Mouse (Mus musculus): ENCODE measurements around the gene Aff3. TPM values are rescaled to one million over a fixed set of nuclear protein-coding genes. Genes with fewer than 3 reads are reported as not detected.

The Aff3 gene
- polyA plus RNA-seq, 1 experiment from 2014 or later = 29.5 TPM

DNA sequence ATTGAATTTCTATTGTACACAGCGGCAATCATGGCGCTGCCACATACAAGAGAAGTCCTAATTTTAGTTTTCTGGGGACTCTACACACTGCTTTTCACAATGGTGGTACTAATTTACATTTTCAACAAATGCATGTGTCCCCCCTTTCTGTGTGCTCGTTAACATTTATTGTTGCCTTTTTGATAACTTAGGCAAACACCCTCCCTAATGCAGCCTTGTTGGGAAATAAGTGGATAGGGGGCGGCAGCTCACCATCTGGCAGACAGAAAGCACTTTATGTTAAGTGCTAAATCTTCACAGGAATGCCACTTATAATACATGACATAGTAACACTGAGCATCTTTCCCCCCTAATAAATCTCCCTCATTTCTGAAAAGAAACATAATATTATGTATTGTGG, 282.1 kb downstream of the Aff3 start:
- WGBS = 80% methylated on average over 4 of the region's 4 CpGs
- Histone ChIP-seq H3K27me3 (ENCODE audit: control insufficient read depth, insufficient read depth, low read length) (no peaks in the 10 kb centered on the region), H3K36me3 (replicated peaks; ENCODE audit: control insufficient read depth, insufficient read depth) (no peaks in the 10 kb centered on the region), H3K4me1 (replicated peaks; ENCODE audit: control insufficient read depth, insufficient read depth, low read length) (peaks cover 8% of the 10 kb centered on the region; the same call in 1 of the 2 replicates), H3K4me2 (replicated peaks) (no peak overlapping the region), H3K27ac (no peak overlapping the region), H3K4me3 (replicated peaks; ENCODE audit: low read length) (no peak overlapping the region), H3K9me3 (ENCODE audit: control insufficient read depth, low read length) (no peaks in the 10 kb centered on the region), H3K9ac (no peak overlapping the region)
- DNase-seq (ENCODE audit: low spot score) (no peak), ATAC-seq (ENCODE audit: low FRiP score) (no peak)

DNA sequence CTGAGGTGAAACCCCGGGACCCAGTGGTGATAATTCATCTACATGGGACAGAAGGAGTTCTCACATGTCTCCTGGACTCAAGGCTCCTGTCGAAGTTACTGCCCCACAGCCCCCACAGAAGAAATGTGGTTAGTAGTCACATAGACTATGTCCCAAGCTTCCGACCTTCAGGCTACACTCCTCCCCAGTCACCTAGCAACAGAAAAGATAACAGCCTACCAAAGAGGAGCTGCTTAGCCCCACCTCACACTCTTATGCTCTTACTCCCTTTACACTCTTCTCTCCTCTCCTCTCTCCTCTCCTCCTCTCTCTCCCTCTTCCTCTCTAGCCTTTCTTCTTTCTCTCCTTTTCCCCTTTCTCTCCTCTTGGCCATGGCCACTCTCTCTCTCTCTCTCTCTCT, 286.8 kb downstream of the Aff3 start:
- Histone ChIP-seq H3K27me3 (ENCODE audit: control insufficient read depth, insufficient read depth, low read length) (no peaks in the 10 kb centered on the region), H3K9me3 (ENCODE audit: control insufficient read depth, low read length) (no peaks in the 10 kb centered on the region), H3K27ac (no peak overlapping the region), H3K4me2 (replicated peaks) (no peak overlapping the region), H3K4me1 (replicated peaks; ENCODE audit: control insufficient read depth, insufficient read depth, low read length) (no peaks in the 10 kb centered on the region), H3K4me3 (replicated peaks; ENCODE audit: low read length) (no peak overlapping the region), H3K9ac (no peak overlapping the region), H3K36me3 (replicated peaks; ENCODE audit: control insufficient read depth, insufficient read depth) (no peaks in the 10 kb centered on the region)
- no peak for ATAC-seq (ENCODE audit: low FRiP score)
- 84% methylated on average over 3 of the region's 3 CpGs for WGBS
- DNase-seq (ENCODE audit: low spot score) = no peak

DNA sequence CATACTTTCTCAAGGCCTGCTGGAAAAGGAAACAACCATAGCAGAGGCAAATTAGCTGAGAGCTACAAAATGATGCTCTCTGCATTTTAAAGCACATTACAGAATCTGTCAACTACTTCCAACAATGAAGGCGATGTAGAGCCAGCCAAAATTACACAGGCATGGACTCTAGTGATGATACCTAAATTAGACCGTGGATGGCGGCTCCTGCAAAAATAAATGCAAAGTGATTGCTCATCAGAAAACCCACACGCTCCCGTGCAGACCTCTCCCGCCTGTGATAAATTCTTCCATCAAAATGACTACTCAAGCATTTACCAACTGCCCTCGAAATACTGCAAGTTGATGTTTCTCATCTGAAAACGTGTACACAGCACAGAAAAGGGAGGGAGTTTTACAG, 295.6 kb downstream of the Aff3 start:
- H3K36me3 ChIP-seq (replicated peaks; ENCODE audit: control insufficient read depth, insufficient read depth) = no peaks in the 10 kb centered on the region
- H3K4me2 ChIP-seq (replicated peaks) = no peak overlapping the region
- no peaks in the 10 kb centered on the region for H3K27me3 ChIP-seq (ENCODE audit: control insufficient read depth, insufficient read depth, low read length)
- WGBS = 61% methylated on average over 8 of the region's 8 CpGs
- no peak for DNase-seq (ENCODE audit: low spot score)
- ATAC-seq (ENCODE audit: low FRiP score) = no peak
- H3K9ac ChIP-seq = no peak overlapping the region
- no peak overlapping the region for H3K4me3 ChIP-seq (replicated peaks; ENCODE audit: low read length)
- H3K9me3 ChIP-seq (ENCODE audit: control insufficient read depth, low read length) = no peaks in the 10 kb centered on the region
- no peaks in the 10 kb centered on the region; the same call in 1 of the 2 replicates for H3K4me1 ChIP-seq (replicated peaks; ENCODE audit: control insufficient read depth, insufficient read depth, low read length)
- H3K27ac ChIP-seq = peak overlapping the region; percentile 21; the same call in 1 of the 2 replicates

DNA sequence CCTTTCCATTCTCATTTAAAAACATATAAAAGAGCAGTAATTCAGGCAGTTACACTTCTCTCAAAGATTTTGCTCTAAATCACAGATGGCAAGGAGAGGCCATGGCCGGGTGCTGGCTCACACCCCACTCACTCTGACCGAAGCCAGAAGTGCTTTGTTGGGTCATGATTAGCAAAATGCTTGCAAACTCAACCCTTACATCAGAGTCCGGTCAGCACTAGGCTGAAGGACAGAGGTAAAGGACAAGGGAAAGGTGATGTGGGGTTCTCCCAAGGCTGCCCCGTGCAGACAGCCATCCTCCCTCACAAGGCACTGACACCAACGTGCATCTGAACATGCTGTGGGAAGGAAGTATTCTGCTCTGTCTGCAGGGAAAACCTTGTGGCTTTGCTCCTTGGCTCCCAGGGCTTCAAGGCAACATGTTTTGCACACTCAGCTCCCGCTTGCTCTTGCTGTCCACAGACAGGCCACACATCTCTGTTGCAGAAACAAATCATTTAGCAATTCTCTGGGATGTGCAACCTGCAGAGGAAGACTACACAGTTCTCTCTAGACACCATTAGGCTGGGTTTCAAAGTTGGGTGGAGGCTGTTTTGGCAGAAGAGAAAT, 296.6 kb downstream of the Aff3 start:
- 80% methylated on average over 6 of the region's 6 CpGs for WGBS
- H3K9ac ChIP-seq = no peak overlapping the region
- no peak for ATAC-seq (ENCODE audit: low FRiP score)
- no peaks in the 10 kb centered on the region for H3K9me3 ChIP-seq (ENCODE audit: control insufficient read depth, low read length)
- no peaks in the 10 kb centered on the region; the same call in 1 of the 2 replicates for H3K4me1 ChIP-seq (replicated peaks; ENCODE audit: control insufficient read depth, insufficient read depth, low read length)
- DNase-seq (ENCODE audit: low spot score) = no peak
- no peak overlapping the region for H3K4me2 ChIP-seq (replicated peaks)
- no peaks in the 10 kb centered on the region for H3K27me3 ChIP-seq (ENCODE audit: control insufficient read depth, insufficient read depth, low read length)
- no peak overlapping the region for H3K27ac ChIP-seq
- no peak overlapping the region for H3K4me3 ChIP-seq (replicated peaks; ENCODE audit: low read length)
- H3K36me3 ChIP-seq (replicated peaks; ENCODE audit: control insufficient read depth, insufficient read depth) = no peaks in the 10 kb centered on the region

DNA sequence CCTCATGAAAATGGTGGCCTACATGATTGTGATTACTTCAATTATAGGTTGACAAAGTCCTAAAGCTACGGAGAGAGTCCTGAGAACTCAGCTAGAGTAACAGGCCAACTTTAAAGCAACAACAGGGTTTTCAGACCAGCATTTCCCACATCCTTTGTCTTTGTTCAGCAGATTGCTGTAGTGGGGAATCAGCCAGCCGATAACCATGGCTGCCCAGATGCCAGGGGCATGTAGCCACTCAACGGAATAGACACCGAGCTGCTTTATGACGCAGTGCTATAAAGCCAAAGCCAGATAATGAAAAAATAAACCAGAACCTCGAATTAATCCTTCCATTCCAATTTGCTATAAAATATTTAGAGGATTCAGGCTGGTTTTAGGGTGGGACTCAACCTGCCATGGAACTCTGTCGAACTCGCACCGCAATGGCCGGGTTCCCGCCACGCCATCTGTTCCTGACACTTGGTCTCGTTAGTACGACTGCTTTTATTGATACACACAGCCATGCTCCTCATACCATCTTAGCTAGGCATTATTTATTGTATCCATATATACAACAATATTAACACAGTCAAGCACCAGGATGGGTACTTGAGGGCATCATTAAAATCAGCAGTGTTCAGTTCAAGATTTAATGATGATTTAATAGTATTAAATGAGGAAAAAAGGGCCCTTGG, 297.2 kb downstream of the Aff3 start:
- ATAC-seq (ENCODE audit: low FRiP score) = no peak
- 84% methylated on average over 14 of the region's 14 CpGs for WGBS
- no peak for DNase-seq (ENCODE audit: low spot score)
- H3K4me3 ChIP-seq (replicated peaks; ENCODE audit: low read length) = no peak overlapping the region
- H3K27ac ChIP-seq = no peak overlapping the region
- no peaks in the 10 kb centered on the region; the same call in 1 of the 2 replicates for H3K4me1 ChIP-seq (replicated peaks; ENCODE audit: control insufficient read depth, insufficient read depth, low read length)
- H3K36me3 ChIP-seq (replicated peaks; ENCODE audit: control insufficient read depth, insufficient read depth) = no peaks in the 10 kb centered on the region
- H3K9me3 ChIP-seq (ENCODE audit: control insufficient read depth, low read length) = no peaks in the 10 kb centered on the region
- no peak overlapping the region for H3K4me2 ChIP-seq (replicated peaks)
- no peak overlapping the region for H3K9ac ChIP-seq
- H3K27me3 ChIP-seq (ENCODE audit: control insufficient read depth, insufficient read depth, low read length) = no peaks in the 10 kb centered on the region

DNA sequence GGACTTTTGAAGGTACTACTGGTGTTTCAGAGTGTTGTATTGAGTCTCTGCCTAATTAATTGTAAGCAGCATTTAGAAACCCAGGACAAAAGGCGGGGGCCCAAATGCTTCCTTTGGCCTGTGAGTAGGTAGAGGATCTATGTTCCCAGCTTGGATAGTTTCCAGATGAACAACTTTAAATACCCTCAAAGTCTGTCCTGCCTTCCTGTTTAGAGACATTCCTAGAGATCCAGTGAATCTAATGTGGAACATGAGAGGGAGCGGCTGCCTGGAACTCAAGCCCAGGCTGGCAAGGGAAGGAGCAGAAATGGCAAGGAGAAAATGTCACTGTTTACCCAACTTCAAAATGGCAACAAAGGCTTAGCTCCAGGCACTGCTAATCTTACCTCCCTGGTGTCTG, 300.9 kb downstream of the Aff3 start:
- Histone ChIP-seq H3K27ac (no peak overlapping the region), H3K4me3 (replicated peaks; ENCODE audit: low read length) (no peak overlapping the region), H3K4me1 (replicated peaks; ENCODE audit: control insufficient read depth, insufficient read depth, low read length) (no peaks in the 10 kb centered on the region; the same call in 1 of the 2 replicates), H3K4me2 (replicated peaks) (no peak overlapping the region), H3K9ac (no peak overlapping the region), H3K27me3 (ENCODE audit: control insufficient read depth, insufficient read depth, low read length) (no peaks in the 10 kb centered on the region), H3K9me3 (ENCODE audit: control insufficient read depth, low read length) (no peaks in the 10 kb centered on the region), H3K36me3 (replicated peaks; ENCODE audit: control insufficient read depth, insufficient read depth) (no peaks in the 10 kb centered on the region)
- ATAC-seq (ENCODE audit: low FRiP score) (no peak), DNase-seq (ENCODE audit: low spot score) (no peak)
- 82% methylated on average over 2 of the region's 2 CpGs for WGBS

DNA sequence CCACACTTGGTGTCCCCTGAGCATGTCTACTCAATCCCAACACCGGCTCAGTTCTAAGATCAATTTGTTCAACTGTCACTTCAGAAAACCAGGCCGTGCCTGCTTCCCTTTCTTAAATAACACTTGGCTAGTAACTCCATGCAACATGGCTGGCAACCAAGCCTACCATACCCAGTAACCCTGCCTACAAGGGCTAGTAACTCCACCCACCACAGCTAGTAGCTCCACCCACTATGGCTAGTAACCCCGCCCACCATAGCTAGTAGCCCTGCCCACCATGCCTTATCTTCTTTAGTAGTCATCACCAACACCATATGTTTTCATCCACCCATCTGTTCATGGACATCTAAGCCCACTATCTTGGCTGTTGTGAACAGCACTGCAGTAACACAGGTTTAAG, 302.5 kb downstream of the Aff3 start:
- H3K9me3 ChIP-seq (ENCODE audit: control insufficient read depth, low read length) = no peaks in the 10 kb centered on the region
- DNase-seq (ENCODE audit: low spot score) (no peak), ATAC-seq (ENCODE audit: low FRiP score) (no peak)
- no peak overlapping the region for H3K4me3 ChIP-seq (replicated peaks; ENCODE audit: low read length)
- H3K9ac ChIP-seq = no peak overlapping the region
- WGBS = 90% methylated on average over 3 of the region's 3 CpGs
- no peaks in the 10 kb centered on the region for H3K4me1 ChIP-seq (replicated peaks; ENCODE audit: control insufficient read depth, insufficient read depth, low read length)
- no peaks in the 10 kb centered on the region for H3K36me3 ChIP-seq (replicated peaks; ENCODE audit: control insufficient read depth, insufficient read depth)
- no peaks in the 10 kb centered on the region for H3K27me3 ChIP-seq (ENCODE audit: control insufficient read depth, insufficient read depth, low read length)
- H3K27ac ChIP-seq = no peak overlapping the region
- H3K4me2 ChIP-seq (replicated peaks) = no peak overlapping the region

DNA sequence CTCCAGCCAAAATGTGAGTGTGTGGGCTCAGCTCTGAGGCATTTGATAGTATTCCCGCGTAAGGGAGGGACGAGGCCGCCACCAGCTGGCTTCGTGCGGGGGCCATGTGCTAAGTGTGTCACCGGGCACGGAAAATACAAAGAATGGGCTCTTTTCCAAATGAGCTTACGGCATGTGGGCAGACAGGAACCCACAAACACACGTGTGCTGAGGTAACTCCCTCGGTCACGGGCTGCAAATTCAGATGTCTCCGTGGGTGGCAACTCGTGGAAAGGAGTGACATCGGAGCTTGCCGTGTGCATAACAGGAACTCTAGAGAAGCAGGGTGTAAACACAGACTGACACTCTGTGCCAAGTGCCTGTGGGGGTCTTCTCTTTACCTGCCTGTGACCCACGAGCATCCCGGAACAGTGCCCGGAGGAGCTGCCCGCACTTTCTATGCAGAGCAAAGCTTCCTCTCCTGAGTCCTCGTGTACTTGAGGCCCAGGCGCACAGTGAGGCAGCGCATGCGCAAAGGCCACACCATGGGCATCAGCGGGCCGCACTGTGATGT, 305.9 kb downstream of the Aff3 start:
- ATAC-seq (ENCODE audit: low FRiP score) (no peak; the same call in 1 of the 2 replicates), DNase-seq (ENCODE audit: low spot score) (no peak)
- no peaks in the 10 kb centered on the region for H3K4me1 ChIP-seq (replicated peaks; ENCODE audit: control insufficient read depth, insufficient read depth, low read length)
- no peak overlapping the region for H3K4me2 ChIP-seq (replicated peaks)
- H3K9ac ChIP-seq = no peak overlapping the region
- WGBS = 87% methylated on average over 26 of the region's 26 CpGs
- no peak overlapping the region; the same call in none of the 2 replicates for H3K27ac ChIP-seq
- no peak overlapping the region for H3K4me3 ChIP-seq (replicated peaks; ENCODE audit: low read length)
- H3K9me3 ChIP-seq (ENCODE audit: control insufficient read depth, low read length) = no peaks in the 10 kb centered on the region
- H3K27me3 ChIP-seq (ENCODE audit: control insufficient read depth, insufficient read depth, low read length) = no peaks in the 10 kb centered on the region
- H3K36me3 ChIP-seq (replicated peaks; ENCODE audit: control insufficient read depth, insufficient read depth) = no peaks in the 10 kb centered on the region

DNA sequence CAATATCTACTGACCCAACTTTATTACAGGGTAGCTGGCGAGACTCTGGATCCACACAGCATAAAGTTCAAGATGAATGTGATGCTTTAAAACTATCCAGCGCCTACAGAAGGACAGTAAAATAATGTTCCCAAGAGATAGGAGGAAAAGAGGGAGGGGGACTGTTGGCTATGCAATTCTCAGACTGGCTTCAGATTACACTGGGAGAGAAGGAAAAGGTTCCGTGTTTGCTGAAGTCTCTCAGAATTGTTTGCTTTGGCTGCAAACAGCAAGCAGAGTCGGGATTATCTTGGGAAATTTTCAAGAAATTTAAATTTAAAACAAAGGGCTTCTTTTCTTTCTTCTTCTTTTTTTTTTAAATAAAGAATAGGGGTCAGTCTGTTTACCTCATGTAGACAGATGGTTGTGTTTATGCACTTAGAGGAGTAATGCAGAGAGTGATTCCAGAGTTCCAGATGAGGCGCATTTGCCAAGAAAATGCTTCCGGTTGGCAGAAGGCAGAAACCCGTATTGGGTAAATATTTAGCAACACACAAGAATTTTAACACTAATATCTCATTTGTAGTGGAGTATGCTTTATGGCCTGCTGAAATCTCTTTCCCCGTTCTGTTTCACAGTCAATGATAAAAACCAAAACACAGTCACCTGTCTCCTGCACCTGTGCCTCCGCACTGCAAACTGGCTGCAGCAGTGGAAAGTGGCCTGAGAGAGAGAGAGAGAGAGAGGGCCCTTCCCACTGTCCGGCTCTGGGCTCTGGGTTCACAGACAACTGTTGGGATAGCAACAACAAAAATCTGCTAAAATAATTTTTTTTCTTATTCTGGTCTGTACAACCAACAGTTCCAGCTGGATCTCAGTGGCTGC, 306.6 kb downstream of the Aff3 start:
- Histone ChIP-seq H3K9ac (no peak overlapping the region), H3K4me2 (replicated peaks) (no peak overlapping the region), H3K27ac (no peak overlapping the region; the same call in 1 of the 2 replicates), H3K27me3 (ENCODE audit: control insufficient read depth, insufficient read depth, low read length) (no peaks in the 10 kb centered on the region), H3K9me3 (ENCODE audit: control insufficient read depth, low read length) (no peaks in the 10 kb centered on the region), H3K36me3 (replicated peaks; ENCODE audit: control insufficient read depth, insufficient read depth) (no peaks in the 10 kb centered on the region), H3K4me3 (replicated peaks; ENCODE audit: low read length) (no peak overlapping the region), H3K4me1 (replicated peaks; ENCODE audit: control insufficient read depth, insufficient read depth, low read length) (no peaks in the 10 kb centered on the region)
- no peak for DNase-seq (ENCODE audit: low spot score)
- ATAC-seq (ENCODE audit: low FRiP score) = no peak
- WGBS = 82% methylated on average over 10 of the region's 10 CpGs

All from hindbrain, embryonic 14.5 days (tissue).